Mouse (Mus musculus): ENCODE measurements around the gene Ift80. TPM values are rescaled to one million over a fixed set of nuclear protein-coding genes. Genes with fewer than 3 reads are reported as not detected.

Ift80 gene
- total and polyA plus RNA-seq, 3 experiments, result 10.8 to 13.8 (median 11.5) TPM

DNA sequence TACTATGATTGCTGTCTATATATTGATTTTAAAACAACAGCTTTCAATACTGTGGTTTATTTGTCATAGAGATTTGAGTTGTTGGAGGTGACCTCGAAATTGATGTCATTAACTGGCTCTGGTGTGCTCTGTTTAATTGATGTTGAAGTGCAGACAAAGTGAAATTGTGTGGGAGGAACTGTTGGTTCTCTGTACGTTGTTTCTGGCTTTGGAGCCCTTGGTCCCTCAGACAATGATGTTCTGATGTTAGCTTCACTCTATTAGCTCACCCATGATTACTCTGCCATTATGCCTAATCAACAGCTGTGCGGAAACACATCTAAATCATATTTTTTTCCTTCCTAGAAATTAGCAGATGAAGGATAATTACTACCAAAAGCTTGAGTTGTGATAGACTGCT lies 156.0 kb downstream of the Ift80 start:
- TF ChIP-seq IRF4 (IDR thresholded peaks at IDR 0.05; ENCODE audit: low read depth, low read length), result no peak
- TF ChIP-seq SMC3 (IDR thresholded peaks at IDR 0.05; ENCODE audit: low read depth, low read length), result no peak
- TF ChIP-seq MEF2A (IDR thresholded peaks at IDR 0.05; ENCODE audit: borderline replicate concordance, low read depth, low read length), result no peak
- TF ChIP-seq EP300 (IDR thresholded peaks at IDR 0.05; ENCODE audit: low read length), result no peak
- TF ChIP-seq CHD1 (IDR thresholded peaks at IDR 0.05; ENCODE audit: low read depth, low read length), result no peak
- no peak overlapping the region for H3K4me3 ChIP-seq (replicated peaks in 1 of 3; ENCODE audit: low read depth in 2 of 3, low read length in 2 of 3, poor library complexity in 1 of 3)
- no peak overlapping the region for H3K27ac ChIP-seq (ENCODE audit: insufficient read depth, low read depth)
- H3K27me3 ChIP-seq (replicated peaks), result no peaks in the 10 kb centered on the region
- H3K36me3 ChIP-seq (replicated peaks in 1 of 2; ENCODE audit: control insufficient read depth in 1 of 2, insufficient read depth in 1 of 2, low read length in 1 of 2), result no peaks in the 10 kb centered on the region
- H3K9me3 ChIP-seq (replicated peaks; ENCODE audit: low read length), result no peaks in the 10 kb centered on the region
- no peaks in the 10 kb centered on the region for H3K4me1 ChIP-seq (ENCODE audit: control insufficient read depth in 1 of 2, insufficient read depth in 2 of 2)
- in situ Hi-C loops (cut with MboI; ENCODE audit: low pct_ligation_motif_present, low pct_unique_long_range_greater_than_20kb, low sequenced_read_pairs), result no loop called here
- dilution Hi-C loops (cut with MboI; ENCODE audit: extremely low pct_ligation_motif_present, extremely low pct_unique_long_range_greater_than_20kb, low sequenced_read_pairs), result no loop called here
- no peak overlapping the region for H3K9ac ChIP-seq (ENCODE audit: insufficient read depth, low read depth)
- no peak overlapping the region for H3K4me2 ChIP-seq (ENCODE audit: insufficient read depth, low read depth, poor library complexity, severe bottlenecking)
- no peak for DNase-seq (ENCODE audit: extremely low read depth)
- H3K79me2 ChIP-seq (replicated peaks; ENCODE audit: control insufficient read depth, extremely low read depth, insufficient read depth, poor library complexity, severe bottlenecking), result no peaks in the 10 kb centered on the region

DNA sequence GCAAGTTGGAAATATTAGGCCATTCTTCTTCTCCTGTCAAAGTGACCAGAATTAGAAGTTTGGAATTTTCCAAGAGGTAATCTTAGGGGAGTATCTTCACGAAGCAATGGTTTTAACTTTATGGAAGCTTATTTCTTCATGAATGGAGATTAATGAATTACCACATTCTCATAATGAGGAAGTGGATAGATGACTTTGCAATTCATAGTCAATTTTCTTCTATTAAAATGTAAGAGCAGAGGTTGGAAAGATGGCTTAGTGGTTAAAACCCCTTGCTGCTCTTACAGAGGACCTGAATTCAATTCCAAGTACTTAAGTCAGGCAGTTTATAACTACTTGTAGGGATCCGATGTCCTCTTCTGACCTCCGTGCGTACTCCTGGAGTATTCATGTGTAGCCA lies 160.3 kb downstream of the Ift80 start:
- no peak overlapping the region for H3K4me3 ChIP-seq (replicated peaks in 1 of 3; ENCODE audit: low read depth in 2 of 3, low read length in 2 of 3, poor library complexity in 1 of 3)
- TF ChIP-seq ZMIZ1 (IDR thresholded peaks at IDR 0.05; ENCODE audit: low read depth, low read length), result no peak
- no peak for TF ChIP-seq E2F4 (IDR thresholded peaks at IDR 0.05; ENCODE audit: insufficient replicate concordance, low read depth, low read length)
- no peak for TF ChIP-seq MAX (IDR thresholded peaks at IDR 0.05; ENCODE audit: low read length)
- no peak for TF ChIP-seq USF2 (conservative IDR thresholded peaks at IDR 0.05; ENCODE audit: low read depth, low read length)
- no peak for TF ChIP-seq EP300 (IDR thresholded peaks at IDR 0.05; ENCODE audit: low read length)
- no peak for TF ChIP-seq GABPA (IDR thresholded peaks at IDR 0.05; ENCODE audit: insufficient replicate concordance, low read depth, low read length)
- no peak for TF ChIP-seq NELFE (IDR thresholded peaks at IDR 0.05; ENCODE audit: low read depth, low read length)
- no peak for TF ChIP-seq IRF4 (IDR thresholded peaks at IDR 0.05; ENCODE audit: low read depth, low read length)
- no peak for TF ChIP-seq USF1 (IDR thresholded peaks at IDR 0.05; ENCODE audit: low read depth, low read length)
- H3K36me3 ChIP-seq (replicated peaks in 1 of 2; ENCODE audit: control insufficient read depth in 1 of 2, insufficient read depth in 1 of 2, low read length in 1 of 2), result no peaks in the 10 kb centered on the region
- H3K4me1 ChIP-seq (ENCODE audit: control insufficient read depth in 1 of 2, insufficient read depth in 2 of 2), result peaks cover 8 to 24% of the 10 kb centered on the region in 2 experiments
- no peak overlapping the region for H3K4me2 ChIP-seq (ENCODE audit: insufficient read depth, low read depth, poor library complexity, severe bottlenecking)
- H3K27me3 ChIP-seq (replicated peaks), result no peaks in the 10 kb centered on the region
- DNase-seq (ENCODE audit: extremely low read depth), result no peak
- dilution Hi-C loops (cut with MboI; ENCODE audit: extremely low pct_ligation_motif_present, extremely low pct_unique_long_range_greater_than_20kb, low sequenced_read_pairs), result no loop called here
- in situ Hi-C loops (cut with MboI; ENCODE audit: low pct_ligation_motif_present, low pct_unique_long_range_greater_than_20kb, low sequenced_read_pairs), result no loop called here
- H3K79me2 ChIP-seq (replicated peaks; ENCODE audit: control insufficient read depth, extremely low read depth, insufficient read depth, poor library complexity, severe bottlenecking), result no peaks in the 10 kb centered on the region
- no peaks in the 10 kb centered on the region for H3K9me3 ChIP-seq (replicated peaks; ENCODE audit: low read length)
- H3K9ac ChIP-seq (ENCODE audit: insufficient read depth, low read depth), result no peak overlapping the region
- no peak overlapping the region for H3K27ac ChIP-seq (ENCODE audit: insufficient read depth, low read depth)

Other genes with a start within 250 kb of the Ift80 start
- 0.04 and 0.08 TPM in 2 replicates for gene 1110032F04Rik, start 135.0 kb downstream of the Ift80 start, total RNA-seq (2012; rRNA removed)
- gene 1110032F04Rik, start 135.0 kb downstream of the Ift80 start, total RNA-seq (2014; rRNA removed), result not detected in 2 replicates
- not detected in 2 replicates for gene 1110032F04Rik, start 135.0 kb downstream of the Ift80 start, polyA plus RNA-seq (2012; ENCODE audit: insufficient read length, low read depth)
- 57.2 and 68.8 TPM in 2 replicates for gene Smc4, start 168 bp upstream of the Ift80 start, total RNA-seq (2012; rRNA removed)
- 140 and 177 TPM in 2 replicates for gene Smc4, start 168 bp upstream of the Ift80 start, total RNA-seq (2014; rRNA removed)
- gene Smc4, start 168 bp upstream of the Ift80 start, polyA plus RNA-seq (2012; ENCODE audit: insufficient read length, low read depth), result 105 and 116 TPM in 2 replicates
- 7.4 and 8.6 TPM in 2 replicates for gene Trim59, start 40.2 kb upstream of the Ift80 start, total RNA-seq (2012; rRNA removed)
- 41.4 and 42.9 TPM in 2 replicates for gene Trim59, start 40.2 kb upstream of the Ift80 start, total RNA-seq (2014; rRNA removed)
- 28.5 and 29.1 TPM in 2 replicates for gene Trim59, start 40.2 kb upstream of the Ift80 start, polyA plus RNA-seq (2012; ENCODE audit: insufficient read length, low read depth)
- gene Kpna4, start 122.5 kb upstream of the Ift80 start, total RNA-seq (2012; rRNA removed), result 16.9 and 23.9 TPM in 2 replicates
- gene Kpna4, start 122.5 kb upstream of the Ift80 start, total RNA-seq (2014; rRNA removed), result 25.7 and 28.8 TPM in 2 replicates
- gene Kpna4, start 122.5 kb upstream of the Ift80 start, polyA plus RNA-seq (2012; ENCODE audit: insufficient read length, low read depth), result 54.0 and 54.9 TPM in 2 replicates
- gene Arl14, start 217.8 kb upstream of the Ift80 start, total RNA-seq (2012; rRNA removed), result not detected in 2 replicates
- not detected in 2 replicates for gene Arl14, start 217.8 kb upstream of the Ift80 start, total RNA-seq (2014; rRNA removed)
- gene Arl14, start 217.8 kb upstream of the Ift80 start, polyA plus RNA-seq (2012; ENCODE audit: insufficient read length, low read depth), result not detected in 2 replicates